ENCODE assay signal across 12 mouse cellular contexts in the genomic region with DNA sequence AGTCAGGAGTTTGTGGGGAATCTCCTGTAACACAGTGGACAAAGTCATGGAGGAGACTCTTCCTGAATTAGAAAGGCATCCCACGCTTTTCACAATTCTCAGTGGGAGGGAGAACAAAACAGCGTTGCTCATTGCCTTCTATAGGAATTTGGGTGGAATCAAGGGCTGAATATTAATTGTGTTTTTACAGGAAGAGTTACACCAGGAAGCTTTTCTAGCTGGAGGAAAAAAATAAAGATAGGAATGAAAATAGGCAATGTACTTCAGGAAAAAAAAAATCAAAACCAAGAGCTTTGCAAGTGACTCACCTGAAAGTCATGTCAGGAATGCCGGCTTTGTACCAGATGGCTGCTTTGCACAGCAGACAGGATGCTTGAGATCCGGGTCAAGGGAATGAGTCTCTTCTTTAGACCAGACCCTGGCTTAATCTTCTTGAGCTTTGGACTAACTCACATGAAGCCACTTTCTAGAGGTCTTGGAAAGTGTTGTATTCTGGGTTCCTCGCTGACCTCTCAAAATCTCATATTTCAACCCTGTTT.
DNase-seq lines count a peak whose midpoint lies in the region; ATAC-seq and TF ChIP-seq lines count a peak whose summit lies in the region.
"Had no signal": no experiment of that assay in that cellular context is flagged by ENCODE, and none has a peak within 500 bp of the region (broad histone marks: within the 10 kb centered on the region; RNA-seq: fewer than 3 reads in every experiment).

No protein-coding gene starts in this region.

- H3K9ac ChIP-seq in liver, postnatal 0 days (replicated peaks) = no peak overlapping the region
- no peak overlapping the region for H3K9ac ChIP-seq in hindbrain, embryonic 12.5 days
- H3K9ac ChIP-seq in hindbrain, embryonic 11.5 days (ENCODE audit: low read depth, low read length) = no peak overlapping the region
- H3K9ac ChIP-seq: forebrain, embryonic 12.5 days; hindbrain, embryonic 15.5 days; neural tube, embryonic 12.5 days had no signal

- H3K4me2 ChIP-seq in liver, postnatal 0 days (ENCODE audit: low read depth, low read length) = no peak overlapping the region
- no peak overlapping the region for H3K4me2 ChIP-seq in hindbrain, embryonic 12.5 days (replicated peaks)
- H3K4me2 ChIP-seq in hindbrain, embryonic 11.5 days (replicated peaks; ENCODE audit: low read depth, low read length) = no peak overlapping the region
- H3K4me2 ChIP-seq: forebrain, embryonic 12.5 days; hindbrain, embryonic 15.5 days; neural tube, embryonic 12.5 days had no signal

- H3K27me3 ChIP-seq in liver, postnatal 0 days (ENCODE audit: insufficient read depth, low read length) = no peaks in the 10 kb centered on the region
- no peaks in the 10 kb centered on the region for H3K27me3 ChIP-seq in hindbrain, embryonic 12.5 days
- H3K27me3 ChIP-seq in hindbrain, embryonic 11.5 days (ENCODE audit: control insufficient read depth, insufficient read depth, low read length) = no peaks in the 10 kb centered on the region
- H3K27me3 ChIP-seq: forebrain, embryonic 12.5 days; hindbrain, embryonic 15.5 days; neural tube, embryonic 12.5 days had no signal

- WGBS in liver, postnatal 0 days (ENCODE audit: insufficient replicate concordance) = 58% methylated on average over 5 of the region's 5 CpGs
- WGBS in hindbrain, embryonic 12.5 days = 75% methylated on average over 5 of the region's 5 CpGs
- 70% methylated on average over 5 of the region's 5 CpGs for WGBS in hindbrain, embryonic 11.5 days

- intact Hi-C loops in heart, postnatal 10 days (cut with DNase I) = no loop called here

- 0 out of 2 replicates have a peak, but pooled peaks have one; percentile 12 for TF ChIP-seq EP300 in liver, postnatal 0 days (IDR thresholded peaks at IDR 0.05; ENCODE audit: low read depth)

- TF ChIP-seq CTCF in liver, postnatal 0 days (IDR thresholded peaks at IDR 0.05; ENCODE audit: low read depth) = no peak

- H3K4me3 ChIP-seq in liver, postnatal 0 days (ENCODE audit: low read depth, low read length) = no peak overlapping the region
- H3K4me3 ChIP-seq in hindbrain, embryonic 12.5 days = no peak overlapping the region
- H3K4me3 ChIP-seq in hindbrain, embryonic 11.5 days (ENCODE audit: low read depth, low read length) = no peak overlapping the region
- H3K4me3 ChIP-seq: forebrain, embryonic 12.5 days; hindbrain, embryonic 15.5 days; neural tube, embryonic 12.5 days had no signal

- no peak for ATAC-seq in liver, postnatal 0 days
- no peak for ATAC-seq in hindbrain, embryonic 12.5 days (ENCODE audit: low FRiP score)
- no peak for ATAC-seq in hindbrain, embryonic 11.5 days (ENCODE audit: low FRiP score)

- no peak for DNase-seq in liver, postnatal 0 days
- DNase-seq in liver = no peak
- peak; percentile 20 to 21 for DNase-seq in adrenal gland, postnatal 36 days
- DNase-seq in heart, postnatal 10 days = peak; percentile 60 to 66
- peak; percentile 41 for DNase-seq in mesoderm, embryonic 11.5 days (ENCODE audit: low read depth, low spot score)
- DNase-seq in hindbrain, embryonic 11.5 days (ENCODE audit: low spot score) = no peak
- DNase-seq in T-cell, adult 2 months (ENCODE audit: low spot score) = no peak
- DNase-seq: cerebellum, adult 11-12 months had no signal

- H3K36me3 ChIP-seq in liver, postnatal 0 days (replicated peaks; ENCODE audit: insufficient read depth, low read length) = no peaks in the 10 kb centered on the region
- H3K36me3 ChIP-seq in hindbrain, embryonic 12.5 days = no peaks in the 10 kb centered on the region
- H3K36me3 ChIP-seq in hindbrain, embryonic 11.5 days (ENCODE audit: control insufficient read depth, insufficient read depth, low read length) = no peaks in the 10 kb centered on the region
- H3K36me3 ChIP-seq: forebrain, embryonic 12.5 days; hindbrain, embryonic 15.5 days; neural tube, embryonic 12.5 days had no signal

- no peak overlapping the region for H3K27ac ChIP-seq in liver, postnatal 0 days (ENCODE audit: low read depth)
- H3K27ac ChIP-seq in hindbrain, embryonic 12.5 days = no peak overlapping the region
- H3K27ac ChIP-seq in hindbrain, embryonic 11.5 days (ENCODE audit: low read depth, low read length) = no peak overlapping the region
- H3K27ac ChIP-seq: forebrain, embryonic 12.5 days; hindbrain, embryonic 15.5 days; neural tube, embryonic 12.5 days had no signal

- H3K9me3 ChIP-seq in liver, postnatal 0 days (ENCODE audit: low read length) = no peaks in the 10 kb centered on the region
- no peaks in the 10 kb centered on the region for H3K9me3 ChIP-seq in hindbrain, embryonic 12.5 days (replicated peaks)
- H3K9me3 ChIP-seq in hindbrain, embryonic 11.5 days (ENCODE audit: control insufficient read depth, low read length) = no peaks in the 10 kb centered on the region
- H3K9me3 ChIP-seq: forebrain, embryonic 12.5 days; hindbrain, embryonic 15.5 days; neural tube, embryonic 12.5 days had no signal

- no peaks in the 10 kb centered on the region for H3K4me1 ChIP-seq in liver, postnatal 0 days (ENCODE audit: insufficient read depth)
- H3K4me1 ChIP-seq in hindbrain, embryonic 12.5 days = no peaks in the 10 kb centered on the region
- no peaks in the 10 kb centered on the region for H3K4me1 ChIP-seq in hindbrain, embryonic 11.5 days (replicated peaks; ENCODE audit: control insufficient read depth, insufficient read depth, low read length)
- H3K4me1 ChIP-seq: forebrain, embryonic 12.5 days; hindbrain, embryonic 15.5 days; neural tube, embryonic 12.5 days had no signal

Comparison
In these comparisons a context has a peak if more than half of its experiments do, and no peak if none do; other contexts are left out.
1. DNase-seq: peak in adrenal gland, postnatal 36 days (2 of 2), heart, postnatal 10 days (2 of 2) and mesoderm, embryonic 11.5 days (single experiment); none in liver, postnatal 0 days (single experiment), liver (single experiment), hindbrain, embryonic 11.5 days (single experiment) and T-cell, adult 2 months (single experiment).